Mouse (Mus musculus) megakaryocyte-erythroid progenitor cell, adult 5-6 weeks (primary cell): ENCODE measurements around the gene Olfr90. TPM values are rescaled to one million over a fixed set of nuclear protein-coding genes. Genes with fewer than 3 reads are reported as not detected.
"Not testable (repeated sequence)": the region's sequence is repeated elsewhere in the genome, so short reads cannot be mapped to it uniquely, and the experiment has no call there.

Experiments
- ATAC-seq: replicated peaks from 2 replicates; pipeline ENCODE4 v1.8.0; 2016; ENCODE audit warnings: mild to moderate bottlenecking, inconsistent platforms; ENCODE audit not compliant: severe bottlenecking, poor library complexity, low FRiP score, low TSS enrichment
- total RNA-seq, 2 experiments: library from RNA; stranded (forward) in 1 of 2; stranded (reverse) in 1 of 2; fragments of 200-1000, 215-1000 nt in 1 of 2; fragments of >200 nt in 1 of 2; fragmentation: Nextera tagmentation in 1 of 2; gene quantifications; 2 replicates each; pipeline ENCODE4 v1.2.3; 2014 to 2017

Olfr90 gene
- total RNA-seq (2014; fragmentation: Nextera tagmentation) (not detected in 2 replicates), total RNA-seq (2017) (not detected in 2 replicates)

GRCm38 (mm10) chr17:37088399-37088798, at the start of gene Olfr90:
Gene Olfr90 (minus strand): TSS chr17:37088499.
- ATAC-seq, result no peak

DNA sequence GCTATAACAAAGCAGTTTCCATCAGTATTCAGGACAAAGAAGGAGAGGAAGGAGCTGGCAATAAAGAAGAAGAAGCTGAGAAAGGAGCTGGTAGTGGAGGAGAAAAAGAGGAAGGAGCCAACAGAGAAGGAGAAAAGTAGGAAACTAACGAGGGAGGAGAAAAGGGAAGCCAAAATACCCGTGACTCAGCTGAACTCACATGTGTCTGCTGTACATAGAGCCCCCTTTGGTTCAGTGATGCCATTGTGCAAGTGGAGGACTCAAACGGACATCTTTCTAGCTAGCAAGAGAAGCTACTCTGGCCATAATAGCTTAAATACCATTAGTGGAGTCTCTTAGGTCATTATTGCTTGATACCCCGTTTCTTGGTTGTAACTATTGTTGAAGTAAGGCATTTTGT, 43.1 kb upstream of the Olfr90 start:
- ATAC-seq, result not testable (repeated sequence)

DNA sequence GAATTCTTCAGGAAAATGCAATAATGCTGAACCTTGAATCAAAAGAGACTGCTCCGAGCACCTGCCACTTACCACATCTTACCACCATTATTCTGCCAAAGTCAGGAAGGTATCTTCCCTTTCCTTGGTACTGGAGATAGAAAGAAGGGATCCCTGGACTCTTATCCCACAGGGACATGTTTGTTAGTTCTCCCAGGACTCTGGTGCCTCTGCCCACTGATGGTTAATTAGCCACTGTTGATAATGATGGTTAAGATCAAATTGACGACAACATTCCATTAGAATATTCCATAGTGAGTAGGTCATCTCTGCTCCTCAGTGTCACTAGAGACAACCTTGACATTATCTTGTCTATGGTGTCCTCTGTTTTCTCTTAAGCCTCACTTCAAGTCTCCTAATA, 31.7 kb upstream of the Olfr90 start, which contains the start of gene Olfr92:
TSS of gene Olfr92 (minus strand) at position 101 of the 400 bp plus-strand sequence.
- ATAC-seq, result no peak

GRCm38 (mm10) chr17:37098178-37098577, 9.9 kb upstream of the Olfr90 start, which contains the start of gene Olfr91:
Gene Olfr91 (minus strand): TSS chr17:37098278.
- no peak for ATAC-seq

GRCm38 (mm10) chr17:37093289-37093688, 5.0 kb upstream of the Olfr90 start:
- no peak for ATAC-seq

- ATAC-seq, result no peak
These were observed 3.9 kb upstream of the Olfr90 start for GRCm38 (mm10) chr17:37092198-37092597.

- ATAC-seq, result no peak
These were observed 2.8 kb downstream of the Olfr90 start for GRCm38 (mm10) chr17:37085545-37085944.

- no peak for ATAC-seq
These were observed 3.7 kb downstream of the Olfr90 start for GRCm38 (mm10) chr17:37084632-37085031.

GRCm38 (mm10) chr17:37083327-37083726, 5.0 kb downstream of the Olfr90 start:
- ATAC-seq, result peak; percentile 97

GRCm38 (mm10) chr17:37081659-37082058, 6.6 kb downstream of the Olfr90 start:
- no peak for ATAC-seq

DNA sequence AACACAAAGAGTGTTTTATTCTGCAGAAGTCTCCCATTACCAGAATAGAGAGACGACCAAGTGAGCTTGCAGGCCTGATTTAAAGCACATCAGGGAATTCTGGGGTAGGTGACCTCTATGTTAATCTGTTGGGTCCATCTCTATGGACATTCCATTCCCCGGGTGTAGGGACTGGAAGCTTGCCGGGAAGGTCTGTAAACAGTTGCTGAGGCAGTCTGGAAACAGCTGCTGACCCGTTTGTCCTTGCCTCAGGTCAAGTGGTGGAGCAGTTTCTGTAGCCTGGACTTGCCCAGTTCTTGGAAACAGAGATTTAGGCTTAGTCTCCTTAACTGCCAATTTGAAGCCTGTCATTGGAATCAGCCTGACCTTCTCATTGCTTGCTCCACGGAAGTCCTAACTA, 8.2 kb downstream of the Olfr90 start:
- no peak for ATAC-seq

DNA sequence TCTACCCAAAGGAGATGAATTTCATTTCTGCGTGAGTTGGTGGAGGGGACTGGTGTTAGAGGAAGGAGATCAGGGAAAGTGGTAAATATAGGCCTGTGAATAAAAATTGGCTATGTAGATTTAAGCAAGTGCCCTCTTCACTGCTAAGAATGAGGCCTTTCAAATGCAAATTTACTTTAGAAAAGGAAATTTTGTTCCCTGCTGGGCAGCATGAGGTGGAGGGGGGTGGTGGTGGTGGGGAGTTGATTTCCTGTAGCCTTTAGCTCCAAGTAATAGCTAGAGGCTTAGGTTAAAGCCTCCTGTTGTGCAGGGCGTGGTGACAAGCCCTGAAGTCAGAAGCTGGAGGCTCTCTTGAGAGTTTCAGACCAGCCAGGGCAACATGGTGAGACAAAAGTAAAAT, 9.3 kb downstream of the Olfr90 start:
- ATAC-seq, result no peak

DNA sequence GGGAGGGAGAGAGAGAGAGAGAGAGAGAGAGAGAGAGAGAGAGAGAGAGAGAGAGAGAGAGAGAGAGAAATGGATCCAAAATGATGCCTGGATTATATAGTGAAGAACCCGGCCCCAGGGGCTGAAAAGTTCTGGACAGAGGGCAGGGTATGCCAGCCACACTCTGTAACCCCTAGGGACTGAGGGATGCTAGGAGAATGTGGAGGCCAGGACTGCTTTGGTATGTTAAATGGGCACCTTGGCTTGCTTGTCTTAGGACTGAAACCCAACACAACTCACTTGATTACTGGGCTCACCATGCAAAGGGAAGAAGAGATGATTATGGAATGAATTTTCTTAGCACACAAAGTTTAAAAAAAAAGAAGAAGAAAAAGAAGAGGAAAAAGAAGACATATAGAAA, 10.1 kb downstream of the Olfr90 start:
- ATAC-seq, result no peak

- ATAC-seq, result no peak
These were observed 12.5 kb downstream of the Olfr90 start for GRCm38 (mm10) chr17:37075766-37076165.

GRCm38 (mm10) chr17:37075181-37075580, 13.1 kb downstream of the Olfr90 start:
- no peak for ATAC-seq

DNA sequence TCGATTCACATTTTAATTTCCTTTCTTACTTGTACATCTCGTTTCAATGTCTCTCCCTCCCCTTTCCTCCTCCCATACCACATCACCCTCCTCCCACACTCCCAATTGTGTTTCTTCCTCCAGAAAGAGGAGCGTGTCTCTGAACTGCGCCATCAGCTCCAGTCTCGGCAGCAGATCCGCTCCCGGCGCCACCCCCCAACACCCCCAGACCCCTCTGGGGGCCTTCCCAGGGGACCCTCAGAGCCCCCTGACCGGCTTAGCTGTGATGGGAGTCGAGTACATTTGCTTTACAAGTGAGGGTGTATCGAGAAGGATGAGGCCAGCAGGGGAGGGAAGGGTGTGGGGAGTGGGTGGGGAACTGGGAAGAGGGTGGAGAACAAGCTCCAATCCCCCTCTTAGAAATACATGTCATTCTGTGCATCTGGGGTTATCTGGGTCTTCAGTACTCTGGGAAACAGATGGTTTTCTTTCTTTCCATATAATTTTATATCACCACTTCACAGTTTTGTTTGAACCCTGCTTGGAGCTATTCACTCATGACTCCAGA, 15.5 kb downstream of the Olfr90 start:
- no peak for ATAC-seq

- ATAC-seq, result no peak
These were observed 16.1 kb downstream of the Olfr90 start for GRCm38 (mm10) chr17:37072080-37072729.

GRCm38 (mm10) chr17:37070121-37070520, 18.2 kb downstream of the Olfr90 start:
- ATAC-seq, result no peak

DNA sequence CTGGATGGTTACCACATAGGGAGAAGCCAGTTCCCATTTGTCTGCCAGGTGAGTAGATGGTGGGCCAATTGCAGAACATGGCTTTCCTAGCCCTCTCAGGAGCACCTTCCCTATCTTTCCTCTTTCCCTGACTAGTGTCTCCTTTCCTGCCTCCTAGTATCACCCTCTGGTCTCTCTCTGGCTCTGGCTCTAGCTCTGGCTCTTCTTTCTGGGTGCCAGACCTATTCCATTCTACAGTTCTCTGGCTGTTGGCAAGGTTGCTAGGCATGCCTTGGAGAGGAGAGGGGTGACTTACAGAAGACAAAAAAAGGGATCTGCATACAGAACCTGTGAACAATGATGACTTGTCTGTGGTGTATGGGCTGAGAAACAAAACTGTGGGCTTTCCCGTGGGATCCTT, 20.4 kb downstream of the Olfr90 start:
- no peak for ATAC-seq

DNA sequence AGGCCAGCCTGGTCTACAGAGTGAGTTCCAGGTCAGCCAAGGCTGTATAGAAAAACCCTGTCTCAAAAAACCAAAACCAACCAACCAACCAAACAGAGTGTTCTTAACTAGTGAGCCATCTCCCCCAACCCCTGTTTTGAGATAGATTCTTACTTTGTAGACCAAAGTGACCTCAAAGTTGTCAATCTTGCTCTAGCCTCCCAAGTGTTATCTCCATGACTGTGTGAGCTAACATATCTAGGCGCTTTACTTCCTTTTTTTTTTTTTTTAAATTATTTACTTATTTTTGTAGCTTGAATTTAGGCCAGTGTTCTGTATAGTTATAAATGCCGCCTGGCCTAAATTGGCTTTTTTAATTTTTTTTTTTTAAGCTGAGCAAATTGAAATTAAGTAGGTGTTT, 22.3 kb downstream of the Olfr90 start:
- no peak for ATAC-seq
